Mouse (Mus musculus) hindbrain, postnatal 0 days (tissue): ENCODE measurements around the gene Ostm1. TPM values are rescaled to one million over a fixed set of nuclear protein-coding genes. Genes with fewer than 3 reads are reported as not detected.

Experiments used
- ATAC-seq: fragments of 200-750 bp; cut with Nextera tagmentation; 2 replicates; pipeline ENCODE4 v1.8.0; 2017; ENCODE audit warnings: mild to moderate bottlenecking, moderate TSS enrichment, moderate library complexity
- DNase-seq: peaks from one replicate; pipeline ENCODE4 v3.0.0-alpha.2; 2015; ENCODE audit warnings: low spot score
- H3K27ac ChIP-seq: fragments of 300-500 bp; sonication (generic); 2 replicates; pipeline ENCODE4 v1.5.1; 2014; ENCODE audit warnings: mild to moderate bottlenecking
- H3K27me3 ChIP-seq: fragments of 300-500 bp; sonication (generic); 2 replicates; pipeline ENCODE4 v1.6.1; 2014; ENCODE audit warnings: low read length, mixed read lengths; ENCODE audit not compliant: insufficient read depth
- H3K36me3 ChIP-seq: fragments of 300-500 bp; sonication (generic); 2 replicates; pipeline ENCODE4 v1.6.1; 2014; ENCODE audit warnings: low read length, mixed read lengths; ENCODE audit not compliant: insufficient read depth
- H3K4me1 ChIP-seq: fragments of 300-500 bp; sonication (generic); 2 replicates; pipeline ENCODE4 v1.6.1; 2014; ENCODE audit warnings: antibody characterized with exemption, low read length, mixed read lengths; ENCODE audit not compliant: insufficient read depth
- H3K4me2 ChIP-seq: fragments of 300-500 bp; sonication (generic); 2 replicates; pipeline ENCODE4 v1.6.1; 2014; ENCODE audit warnings: low read depth, mild to moderate bottlenecking, low read length, moderate library complexity, mixed read lengths
- H3K4me3 ChIP-seq: fragments of 300-500 bp; sonication (generic); 2 replicates; pipeline ENCODE4 v1.5.1; 2014; ENCODE audit warnings: low read length
- H3K9ac ChIP-seq: fragments of 300-500 bp; sonication (generic); replicated peaks from 2 replicates; pipeline ENCODE4 v1.6.1; 2014; ENCODE audit warnings: mild to moderate bottlenecking, low read length, moderate library complexity, mixed read lengths
- H3K9me3 ChIP-seq: fragments of 300-500 bp; sonication (generic); 2 replicates; pipeline ENCODE4 v1.6.1; 2016; ENCODE audit warnings: low read length, mixed read lengths
- CTCF ChIP-seq: IDR thresholded peaks from 2 replicates; pipeline ENCODE4 v1.5.1; 2016; ENCODE audit warnings: antibody characterized with exemption, control low read depth, low read depth
- WGBS: fragments of 180-500 bp; shearing (Covaris S2); extraction: QIAGEN DNeasy Blood & Tissue Kit; methylation state at CpG from one replicate; pipeline ENCODE4 v1.1.7; 2014; 5-methylcytosine and 5-hydroxymethylcytosine counted together
- polyA plus RNA-seq: library from polyadenylated mRNA; unstranded; fragments of >200 nt; fragmentation: Nextera tagmentation; extraction: Ambion mirVana; gene quantifications from 2 replicates; pipeline ENCODE4 v1.2.1, GENCODE M21; 2015
- total RNA-seq: library from RNA; depleted of rRNA; stranded (reverse); fragments of >200 nt; gene quantifications from 2 replicates; pipeline ENCODE4 v1.2.3, GENCODE M21; 2014

The Ostm1 gene
- total and polyA plus RNA-seq, 2 experiments from 2014 or later, result 36.8 to 43.1 TPM

- no peak overlapping the region for H3K4me3 ChIP-seq
- WGBS, result 23% methylated on average over 10 of the region's 10 CpGs
- no peak overlapping the region for H3K27ac ChIP-seq
- H3K36me3 ChIP-seq, result no peaks in the 10 kb centered on the region
- no peak for DNase-seq
- H3K4me2 ChIP-seq, result no peak overlapping the region
- no peak overlapping the region for H3K9ac ChIP-seq
- H3K4me1 ChIP-seq, result no peaks in the 10 kb centered on the region
- peak; percentile 54 for TF ChIP-seq CTCF
- H3K27me3 ChIP-seq, result peaks cover 9% of the 10 kb centered on the region
- no peak for ATAC-seq
- H3K9me3 ChIP-seq, result peaks cover 4% of the 10 kb centered on the region; the same call in 1 of the 2 replicates
Observed at GRCm38 (mm10) chr10:42601556-42601955, 17.9 kb downstream of the Ostm1 start.

- ATAC-seq (no peak), DNase-seq (no peak)
- no peaks in the 10 kb centered on the region for H3K36me3 ChIP-seq
- H3K4me3 ChIP-seq, result no peak overlapping the region
- H3K27me3 ChIP-seq, result no peaks in the 10 kb centered on the region; the same call in 1 of the 2 replicates
- peaks cover 4% of the 10 kb centered on the region; the same call in 1 of the 2 replicates for H3K9me3 ChIP-seq
- no peaks in the 10 kb centered on the region for H3K4me1 ChIP-seq
- WGBS, result 59% methylated on average over 2 of the region's 2 CpGs
- H3K4me2 ChIP-seq, result no peak overlapping the region
- H3K27ac ChIP-seq, result no peak overlapping the region
- H3K9ac ChIP-seq, result no peak overlapping the region
- TF ChIP-seq CTCF, result peak; percentile 58
Observed at GRCm38 (mm10) chr10:42604874-42605273, 21.3 kb downstream of the Ostm1 start.

GRCm38 (mm10) chr10:42606757-42607156 lies 23.1 kb downstream of the Ostm1 start:
- DNase-seq (no peak), ATAC-seq (no peak)
- peaks cover 10% of the 10 kb centered on the region; the same call in 1 of the 2 replicates for H3K27me3 ChIP-seq
- H3K9ac ChIP-seq, result no peak overlapping the region
- no peak overlapping the region for H3K4me3 ChIP-seq
- H3K4me1 ChIP-seq, result no peaks in the 10 kb centered on the region
- H3K4me2 ChIP-seq, result no peak overlapping the region
- 67% methylated on average over 4 of the region's 4 CpGs for WGBS
- H3K36me3 ChIP-seq, result no peaks in the 10 kb centered on the region
- TF ChIP-seq CTCF, result no peak
- no peak overlapping the region for H3K27ac ChIP-seq
- peaks cover 4% of the 10 kb centered on the region; the same call in 1 of the 2 replicates for H3K9me3 ChIP-seq

- no peak overlapping the region for H3K9ac ChIP-seq
- ATAC-seq, result no peak
- 10% methylated on average over 12 of the region's 12 CpGs for WGBS
- H3K27me3 ChIP-seq, result peaks cover 44% of the 10 kb centered on the region
- no peak overlapping the region for H3K4me3 ChIP-seq
- no peak overlapping the region for H3K27ac ChIP-seq
- H3K9me3 ChIP-seq, result no peaks in the 10 kb centered on the region
- H3K4me1 ChIP-seq, result no peaks in the 10 kb centered on the region
- no peak for DNase-seq
- no peaks in the 10 kb centered on the region for H3K36me3 ChIP-seq
- TF ChIP-seq CTCF, result no peak
- no peak overlapping the region for H3K4me2 ChIP-seq
Observed at GRCm38 (mm10) chr10:42613075-42613474, 29.5 kb downstream of the Ostm1 start.

GRCm38 (mm10) chr10:42613639-42614381 lies 30.2 kb downstream of the Ostm1 start:
- under 1% methylated on average over 37 of the region's 40 CpGs for WGBS
- no peaks in the 10 kb centered on the region for H3K9me3 ChIP-seq
- H3K27ac ChIP-seq, result no peak overlapping the region
- no peak for ATAC-seq
- H3K4me2 ChIP-seq, result peak overlapping the region; percentile 54
- peak overlapping the region; percentile 30 for H3K4me3 ChIP-seq
- no peaks in the 10 kb centered on the region for H3K36me3 ChIP-seq
- H3K9ac ChIP-seq, result no peak overlapping the region
- no peak for DNase-seq
- no peak for TF ChIP-seq CTCF
- peaks cover 49% of the 10 kb centered on the region for H3K27me3 ChIP-seq
- H3K4me1 ChIP-seq, result no peaks in the 10 kb centered on the region

- H3K4me1 ChIP-seq, result no peaks in the 10 kb centered on the region
- H3K36me3 ChIP-seq, result no peaks in the 10 kb centered on the region
- H3K27me3 ChIP-seq, result peaks cover 55% of the 10 kb centered on the region
- WGBS, result 9% methylated on average over 9 of the region's 9 CpGs
- no peak overlapping the region for H3K4me2 ChIP-seq
- no peak for TF ChIP-seq CTCF
- no peak overlapping the region for H3K9ac ChIP-seq
- H3K4me3 ChIP-seq, result no peak overlapping the region
- DNase-seq (no peak), ATAC-seq (no peak)
- no peaks in the 10 kb centered on the region for H3K9me3 ChIP-seq
- no peak overlapping the region for H3K27ac ChIP-seq
Observed at GRCm38 (mm10) chr10:42614766-42615165, 31.1 kb downstream of the Ostm1 start.

- no peak overlapping the region for H3K4me3 ChIP-seq
- H3K4me1 ChIP-seq, result no peaks in the 10 kb centered on the region
- H3K9ac ChIP-seq, result no peak overlapping the region
- ATAC-seq (no peak), DNase-seq (no peak)
- no peak for TF ChIP-seq CTCF
- H3K9me3 ChIP-seq, result no peaks in the 10 kb centered on the region
- no peak overlapping the region for H3K27ac ChIP-seq
- H3K36me3 ChIP-seq, result no peaks in the 10 kb centered on the region
- H3K27me3 ChIP-seq, result peaks cover 50% of the 10 kb centered on the region
- 42% methylated on average over 2 of the region's 2 CpGs for WGBS
- H3K4me2 ChIP-seq, result no peak overlapping the region
Observed at GRCm38 (mm10) chr10:42618291-42618690, 34.7 kb downstream of the Ostm1 start.
